Mouse (Mus musculus): ENCODE results near the gene Topbp1.
"Not testable (repeated sequence)": the region's sequence is repeated elsewhere in the genome, so short reads cannot be mapped to it uniquely, and the experiment has no call there.

Gene Topbp1

GRCm38 (mm10) chr9:103353500-103354260, 48.7 kb downstream of the Topbp1 start:
- DNase-seq, result not testable (repeated sequence)

- DNase-seq, result no peak
These were observed 52.9 kb downstream of the Topbp1 start for GRCm38 (mm10) chr9:103357893-103358292.

DNA sequence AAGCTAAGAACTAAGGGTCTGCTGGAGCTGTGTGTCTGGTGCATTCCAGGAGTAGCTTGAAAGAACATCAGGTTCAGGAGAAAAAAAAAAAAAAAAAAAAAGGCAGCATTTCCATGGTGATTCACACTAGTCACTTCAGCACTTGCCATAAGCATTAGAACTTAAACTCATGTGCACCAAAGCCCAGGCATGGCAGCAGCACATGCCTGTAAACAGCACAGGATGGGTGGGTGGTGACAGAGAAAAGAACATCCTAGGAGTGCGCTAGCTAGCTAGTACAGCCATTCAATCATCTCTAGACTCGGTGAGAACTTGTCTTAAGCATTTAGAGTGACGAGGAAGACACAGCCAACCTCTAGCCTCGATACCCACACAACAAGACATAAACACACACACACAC, 53.5 kb downstream of the Topbp1 start:
- no peak for DNase-seq

GRCm38 (mm10) chr9:103360642-103361041, 55.6 kb downstream of the Topbp1 start:
- no peak for DNase-seq

DNA sequence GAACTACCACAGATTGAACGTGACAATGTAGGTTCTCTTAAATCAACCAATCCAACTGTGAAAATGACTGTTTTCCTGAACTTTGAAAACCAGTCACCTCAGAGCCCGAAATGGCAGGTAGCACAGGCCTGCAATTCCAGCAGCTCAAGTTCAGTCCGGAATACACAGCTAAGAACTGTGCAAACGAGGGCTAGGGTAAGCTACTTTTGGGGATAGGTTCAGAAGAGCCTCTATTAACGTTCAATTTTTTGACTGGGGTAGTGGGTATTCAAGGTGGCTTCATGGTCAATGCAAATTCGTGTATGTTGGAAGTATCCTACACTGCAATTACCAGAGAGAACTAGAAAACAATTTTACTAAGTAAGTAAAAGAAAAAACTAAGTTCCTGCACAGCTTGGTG, 58.1 kb downstream of the Topbp1 start:
- DNase-seq, result no peak

DNA sequence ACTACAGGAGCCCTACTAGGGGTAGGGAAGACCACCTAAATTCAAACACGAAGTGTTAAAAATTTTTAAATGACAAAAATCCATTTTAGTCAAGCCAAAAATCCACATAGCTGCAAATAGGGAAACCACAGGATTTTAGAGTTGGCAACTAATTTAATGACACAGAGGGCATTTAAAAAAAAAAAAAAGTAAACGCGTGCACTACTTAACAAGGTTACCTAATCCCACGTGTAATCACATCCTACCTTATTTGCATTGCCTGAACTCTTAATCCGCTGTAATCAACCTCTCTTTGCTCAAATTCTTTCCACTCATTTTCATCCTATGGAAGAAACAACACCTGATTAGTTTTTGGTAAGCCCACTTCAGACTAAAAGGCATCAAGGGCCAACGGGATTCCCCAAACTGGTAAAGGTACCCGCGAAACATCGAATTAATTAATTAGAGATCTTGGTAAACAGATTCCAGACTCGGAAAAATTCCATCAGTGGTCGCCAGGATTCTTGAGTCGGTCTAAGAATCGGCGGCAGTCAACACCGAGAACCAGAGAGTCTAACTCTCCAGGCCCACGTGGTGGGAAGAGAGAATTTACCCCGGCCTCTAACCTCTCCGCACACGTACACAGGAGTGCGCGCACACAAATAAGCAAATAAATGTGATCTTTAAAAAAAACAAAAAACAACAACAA, 58.9 kb downstream of the Topbp1 start:
- DNase-seq, result peak; percentile 30

GRCm38 (mm10) chr9:103364601-103365289, 59.7 kb downstream of the Topbp1 start:
- peak; percentile 58 for DNase-seq

- peak; percentile 99 for DNase-seq
These were observed 60.6 kb downstream of the Topbp1 start, which contains the start of gene Cdv3 for GRCm38 (mm10) chr9:103365290-103366247. TSS of gene Cdv3 (minus strand) at chr9:103365840.

- DNase-seq, result no peak
These were observed 61.3 kb downstream of the Topbp1 start for GRCm38 (mm10) chr9:103366356-103366755.

- DNase-seq, result no peak
These were observed 64.9 kb downstream of the Topbp1 start for GRCm38 (mm10) chr9:103369951-103370350.

- DNase-seq, result no peak
These were observed 67.4 kb downstream of the Topbp1 start for GRCm38 (mm10) chr9:103372271-103373010.

DNA sequence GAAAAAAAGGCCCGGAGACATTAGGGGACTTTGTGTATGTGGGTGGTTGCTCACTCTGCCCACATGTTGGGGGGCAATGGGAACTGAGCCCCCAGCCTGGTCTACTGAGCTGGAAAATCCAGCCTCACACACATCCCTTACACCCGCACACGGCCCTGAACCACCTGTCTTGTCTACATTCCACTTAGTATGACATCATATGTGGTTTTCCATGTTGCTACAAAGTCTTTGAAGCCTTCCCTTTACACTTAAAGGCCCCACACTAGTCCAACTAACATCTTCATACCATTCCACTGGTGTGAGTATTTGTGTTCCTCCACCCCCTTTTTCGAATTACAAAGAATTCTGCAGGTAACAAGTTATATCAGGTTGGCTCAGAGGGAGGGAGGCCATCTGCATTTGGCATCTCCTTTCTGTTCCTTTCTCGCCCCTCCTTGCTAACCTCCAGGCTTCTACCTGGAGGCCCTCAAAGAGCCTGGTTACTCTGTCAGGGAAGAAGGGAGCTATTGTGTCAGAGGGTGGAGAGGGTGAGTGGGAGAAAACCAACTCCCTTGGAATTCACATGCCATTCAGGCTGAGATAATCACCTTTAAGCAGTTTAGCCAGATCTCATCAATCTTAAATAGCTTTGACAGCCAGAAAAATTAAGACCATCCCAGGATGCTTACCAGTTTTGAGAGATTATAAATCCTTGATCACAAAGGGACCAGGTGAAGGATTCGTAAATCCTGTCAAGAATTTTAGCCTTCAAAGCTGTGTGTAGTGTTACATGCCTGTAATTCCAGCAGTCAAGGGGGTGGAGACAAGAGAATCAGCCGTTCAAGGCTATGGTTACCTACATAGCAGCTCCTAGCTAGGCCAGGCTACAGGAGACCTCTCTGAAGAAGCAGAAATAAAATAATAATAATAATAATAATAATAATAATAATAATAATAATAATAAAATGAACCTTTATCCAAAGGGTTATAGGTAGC, 71.6 kb downstream of the Topbp1 start:
- DNase-seq, result no peak

- no peak for DNase-seq
These were observed 73.7 kb downstream of the Topbp1 start for GRCm38 (mm10) chr9:103378686-103379085.

- DNase-seq, result no peak
These were observed 74.2 kb downstream of the Topbp1 start for GRCm38 (mm10) chr9:103379199-103379598.

- no peak for DNase-seq
These were observed 75.6 kb downstream of the Topbp1 start for GRCm38 (mm10) chr9:103380566-103380965.

DNA sequence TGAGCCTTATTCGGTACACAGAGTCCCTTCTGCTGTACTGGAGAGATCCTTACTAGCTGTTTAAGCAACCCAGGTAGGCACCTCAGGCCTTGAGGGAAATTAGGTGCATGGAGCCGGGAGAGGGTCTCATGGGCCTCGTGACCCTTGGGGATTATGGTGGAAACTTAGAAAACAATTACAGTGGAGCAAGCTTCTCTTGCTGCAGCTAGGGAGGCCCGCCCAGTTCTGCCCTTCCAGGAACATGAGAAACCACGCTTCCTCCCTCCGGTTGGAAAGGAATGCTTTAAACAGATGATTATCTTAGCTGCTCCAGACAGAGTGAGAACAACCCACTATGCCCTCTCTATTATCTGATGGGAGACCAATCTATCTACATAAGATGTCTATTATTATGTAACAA, 78.0 kb downstream of the Topbp1 start:
- no peak for DNase-seq

DNA sequence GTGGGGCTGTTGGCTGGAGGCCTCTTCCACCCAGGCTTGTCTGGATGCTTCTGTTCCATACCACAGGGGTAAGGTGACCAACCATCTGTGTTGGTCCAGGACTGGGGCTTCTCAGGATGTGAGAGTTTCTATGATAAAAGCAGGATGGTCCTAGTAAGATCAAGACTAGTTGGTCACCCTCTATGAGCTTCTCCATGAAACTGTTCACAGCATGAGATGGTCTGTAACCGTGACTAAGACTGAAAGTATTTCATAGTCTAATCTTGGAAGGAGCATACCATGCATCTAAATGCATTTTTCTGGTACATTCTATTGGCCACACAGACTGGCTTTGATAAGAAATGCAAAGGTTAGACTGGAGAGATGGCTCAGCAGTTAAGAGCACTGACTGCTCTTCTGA, 78.6 kb downstream of the Topbp1 start:
- DNase-seq, result no peak

- DNase-seq, result peak; percentile 58
These were observed 79.3 kb downstream of the Topbp1 start for GRCm38 (mm10) chr9:103384141-103384796.

DNA sequence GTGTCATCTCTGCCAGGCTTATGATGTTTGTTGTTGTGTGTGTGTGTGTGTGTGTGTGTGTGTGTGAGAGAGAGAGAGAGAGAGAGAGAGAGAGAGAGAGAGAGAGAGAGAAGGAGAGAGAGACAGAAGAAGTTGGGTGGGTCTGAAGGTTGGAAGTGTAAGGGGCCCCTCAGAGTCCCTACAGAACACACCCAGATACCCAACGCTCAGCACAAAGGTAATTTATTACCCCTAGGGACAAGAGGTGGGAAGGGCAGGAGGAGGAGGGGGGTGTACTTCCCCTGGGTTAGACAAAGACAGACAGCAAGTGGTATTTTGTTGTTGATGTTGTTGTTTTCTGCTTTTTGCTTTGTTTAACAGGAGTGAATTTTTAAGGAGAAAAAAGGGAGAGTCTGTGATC, 80.6 kb downstream of the Topbp1 start:
- no peak for DNase-seq

DNA sequence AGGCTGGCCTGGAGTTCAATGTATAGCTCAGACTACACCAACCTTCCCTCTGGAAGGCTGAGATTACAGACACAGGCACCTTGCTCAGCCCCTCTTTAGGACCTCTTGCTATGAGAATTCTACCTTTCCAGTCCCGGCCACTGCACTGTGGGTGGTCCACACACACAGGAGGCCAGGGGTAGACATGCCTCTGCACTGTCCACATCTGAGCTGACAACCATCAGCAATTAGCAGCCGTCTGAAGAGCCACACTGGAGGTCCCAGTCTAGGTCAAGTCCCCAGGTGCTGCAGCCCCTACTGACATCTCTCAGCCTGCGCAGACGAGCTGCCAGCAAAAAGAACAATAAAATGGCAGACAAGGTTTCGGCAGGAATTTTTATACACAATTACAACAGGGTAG, 81.6 kb downstream of the Topbp1 start:
- DNase-seq, result no peak
